Mouse (Mus musculus) limb, embryonic 11.5 days (tissue): ENCODE results near the gene Psmb8. TPM values are rescaled to one million over a fixed set of nuclear protein-coding genes. Genes with fewer than 3 reads are reported as not detected.
A peak's percentile ranks its signal among the peaks of the same experiment; 100 is the strongest.

Experiments
- ATAC-seq: fragments of 200-750 bp; cut with Nextera tagmentation; 2 replicates; pipeline ENCODE4 v1.8.0; 2017; ENCODE audit warnings: low read depth; ENCODE audit not compliant: insufficient number of reproducible peaks, low FRiP score, low TSS enrichment
- DNase-seq: peaks from one replicate; pipeline ENCODE4 v3.0.0-alpha.2; 2015; ENCODE audit warnings: low spot score
- H3K27ac ChIP-seq: fragments of 300-500 bp; sonication (generic); replicated peaks from 2 replicates; pipeline ENCODE4 v1.5.1; 2014; ENCODE audit warnings: low read depth, mild to moderate bottlenecking, low read length
- H3K27me3 ChIP-seq: fragments of 300-500 bp; sonication (generic); 2 replicates; pipeline ENCODE4 v1.6.1; 2014; ENCODE audit warnings: mild to moderate bottlenecking, low read length, mixed read lengths; ENCODE audit not compliant: control insufficient read depth, insufficient read depth
- H3K36me3 ChIP-seq: fragments of 300-500 bp; sonication (generic); 2 replicates; pipeline ENCODE4 v1.6.1; 2014; ENCODE audit warnings: mild to moderate bottlenecking, low read length, moderate library complexity, mixed read lengths; ENCODE audit not compliant: control insufficient read depth, insufficient read depth
- H3K4me1 ChIP-seq: fragments of 300-500 bp; sonication (generic); 2 replicates; pipeline ENCODE4 v1.6.1; 2014; ENCODE audit warnings: low read length, mixed read lengths; ENCODE audit not compliant: control insufficient read depth, insufficient read depth
- H3K4me2 ChIP-seq: fragments of 300-500 bp; sonication (generic); 2 replicates; pipeline ENCODE4 v1.6.1; 2014; ENCODE audit warnings: low read depth, mild to moderate bottlenecking, moderate library complexity; ENCODE audit not compliant: severe bottlenecking
- H3K4me3 ChIP-seq: fragments of 300-500 bp; sonication (generic); 2 replicates; pipeline ENCODE4 v1.5.1; 2014; ENCODE audit warnings: low read depth, low read length
- H3K9ac ChIP-seq: fragments of 300-500 bp; sonication (generic); 2 replicates; pipeline ENCODE4 v1.6.1; 2014; ENCODE audit warnings: mild to moderate bottlenecking, low read length
- H3K9me3 ChIP-seq: fragments of 300-500 bp; sonication (generic); 2 replicates; pipeline ENCODE4 v1.6.1; 2016; ENCODE audit warnings: low read length; ENCODE audit not compliant: control insufficient read depth
- WGBS: fragments of 180-500 bp; shearing (Covaris S2); extraction: QIAGEN DNeasy Blood & Tissue Kit; methylation state at CpG from one replicate; pipeline ENCODE4 v1.1.7; 2014; 5-methylcytosine and 5-hydroxymethylcytosine counted together
- polyA plus RNA-seq: library from polyadenylated mRNA; unstranded; fragments of >200 nt; fragmentation: Nextera tagmentation; extraction: Ambion mirVana; gene quantifications from 2 replicates; pipeline ENCODE4 v1.2.1, GENCODE M21; 2014

The Psmb8 gene
- polyA plus RNA-seq, 1 experiment from 2014 or later, result 1.7 TPM

DNA sequence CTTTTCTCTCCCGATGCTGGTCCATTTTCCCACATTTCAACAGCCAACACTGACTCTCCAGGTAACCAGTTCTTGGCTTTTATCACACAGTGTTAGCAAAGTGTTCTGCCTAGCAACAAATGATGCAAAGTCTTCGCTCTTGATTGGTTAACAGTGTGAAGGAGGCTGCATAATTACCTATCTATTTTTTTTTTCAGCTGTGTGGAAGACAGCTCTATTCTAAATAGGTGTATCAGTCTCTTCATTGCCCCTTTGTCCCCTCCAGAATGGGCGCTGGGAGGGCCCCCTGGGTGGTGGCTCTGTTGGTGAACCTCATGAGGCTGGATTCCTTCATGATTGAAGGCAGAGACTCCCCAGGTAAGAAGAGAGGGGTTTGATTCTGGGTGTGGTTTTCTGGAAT lies 41.2 kb downstream of the Psmb8 start, which contains the start of gene H2-Ob:
Gene H2-Ob, plus strand, starts transcription at position 198 of the 400 bp plus-strand sequence.
- no peak for ATAC-seq

DNA sequence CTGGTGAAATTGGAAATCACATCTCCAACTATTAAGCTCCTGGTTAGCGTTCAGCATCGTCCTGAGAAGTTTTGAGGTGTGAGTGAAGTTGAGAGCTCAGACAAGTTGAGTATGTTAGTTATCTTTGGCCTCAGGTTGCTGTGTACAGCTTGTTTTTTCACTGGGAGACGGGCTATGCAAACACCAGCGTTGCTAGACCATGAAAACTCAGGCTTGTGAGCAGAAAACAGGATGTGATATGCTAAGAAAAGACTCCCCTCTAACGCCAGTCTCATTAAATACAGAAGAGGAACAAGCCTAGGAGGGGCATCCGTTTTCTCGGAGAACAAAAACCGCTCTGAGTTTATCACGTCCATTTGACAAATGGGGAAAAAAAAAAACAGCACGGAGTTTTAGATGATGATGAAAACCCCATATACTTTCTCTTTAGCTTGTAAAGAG lies 42.1 kb downstream of the Psmb8 start:
- Histone ChIP-seq H3K4me2 (no peak overlapping the region), H3K4me1 (no peaks in the 10 kb centered on the region), H3K4me3 (no peak overlapping the region), H3K27ac (no peak overlapping the region), H3K36me3 (no peaks in the 10 kb centered on the region), H3K9me3 (no peaks in the 10 kb centered on the region), H3K27me3 (no peaks in the 10 kb centered on the region), H3K9ac (no peak overlapping the region)
- no peak for ATAC-seq
- WGBS, result 71% methylated on average over 10 of the region's 10 CpGs
- no peak for DNase-seq

More for the DNA sequence above, 41.2 kb downstream of the Psmb8 start, which contains the start of gene H2-Ob:
- Histone ChIP-seq H3K36me3 (no peaks in the 10 kb centered on the region), H3K9me3 (no peaks in the 10 kb centered on the region), H3K27me3 (no peaks in the 10 kb centered on the region), H3K27ac (no peak within 1 kb of the TSS), H3K9ac (no peak within 1 kb of the TSS), H3K4me2 (no peak within 1 kb of the TSS), H3K4me1 (no peaks in the 10 kb centered on the region), H3K4me3 (no peak within 1 kb of the TSS)
- no peak for DNase-seq
- WGBS, result 61% methylated on average over 3 of the region's 3 CpGs

GRCm38 (mm10) chr17:34240366-34240765 lies 42.8 kb downstream of the Psmb8 start:
- no peaks in the 10 kb centered on the region for H3K4me1 ChIP-seq
- WGBS, result 65% methylated on average over 3 of the region's 3 CpGs

DNA sequence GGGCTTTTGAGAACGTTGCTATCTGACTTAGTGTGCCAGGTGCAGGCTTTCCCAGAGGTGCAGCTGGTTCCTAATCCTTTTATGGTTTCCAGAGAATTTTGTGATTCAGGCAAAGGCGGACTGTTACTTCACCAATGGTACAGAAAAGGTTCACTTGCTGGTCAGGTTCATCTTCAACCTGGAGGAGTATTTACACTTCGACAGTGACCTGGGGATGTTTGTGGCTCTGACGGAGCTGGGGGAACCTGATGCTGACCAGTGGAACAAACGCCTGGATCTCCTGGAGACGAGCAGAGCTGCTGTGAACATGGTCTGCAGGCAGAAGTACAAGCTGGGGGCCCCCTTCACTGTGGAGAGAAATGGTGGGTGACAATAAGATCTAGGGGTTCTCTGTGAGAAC lies 43.4 kb downstream of the Psmb8 start:
- Histone ChIP-seq H3K9me3 (no peaks in the 10 kb centered on the region), H3K27ac (no peak overlapping the region), H3K4me1 (no peaks in the 10 kb centered on the region), H3K4me2 (no peak overlapping the region), H3K27me3 (no peaks in the 10 kb centered on the region), H3K4me3 (no peak overlapping the region), H3K9ac (no peak overlapping the region), H3K36me3 (no peaks in the 10 kb centered on the region)
- no peak for DNase-seq
- ATAC-seq, result no peak
- 75% methylated on average over 6 of the region's 6 CpGs for WGBS

More at GRCm38 (mm10) chr17:34240366-34240765, 42.8 kb downstream of the Psmb8 start:
- H3K36me3 ChIP-seq, result no peaks in the 10 kb centered on the region
- H3K9ac ChIP-seq, result no peak overlapping the region
- H3K9me3 ChIP-seq, result no peaks in the 10 kb centered on the region
- H3K4me3 ChIP-seq, result no peak overlapping the region
- no peak overlapping the region for H3K4me2 ChIP-seq
- no peaks in the 10 kb centered on the region for H3K27me3 ChIP-seq
- H3K27ac ChIP-seq, result no peak overlapping the region
- no peak for DNase-seq
- no peak for ATAC-seq

DNA sequence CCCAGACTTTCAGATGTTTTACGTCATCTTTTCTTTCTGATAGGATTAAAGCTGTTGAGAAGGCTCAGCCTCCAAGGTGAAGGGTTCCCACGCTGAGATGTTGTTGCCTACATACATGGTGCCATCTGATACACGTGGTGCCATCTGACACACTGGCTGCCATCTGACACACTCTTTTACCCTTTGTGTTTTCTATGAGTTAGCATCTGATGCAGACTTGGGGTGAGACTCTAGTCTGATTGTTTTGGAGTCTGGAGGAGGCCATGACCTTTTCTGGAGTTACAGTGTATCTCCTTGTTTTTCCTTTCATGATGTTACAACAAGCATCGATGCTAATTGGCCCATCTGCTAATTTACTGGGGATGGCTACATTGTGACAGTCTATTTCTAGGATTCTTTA lies 47.1 kb downstream of the Psmb8 start:
- WGBS, result 81% methylated on average over 4 of the region's 4 CpGs
- DNase-seq, result no peak
- no peak for ATAC-seq
- no peak overlapping the region for H3K9ac ChIP-seq
- H3K36me3 ChIP-seq, result no peaks in the 10 kb centered on the region
- no peaks in the 10 kb centered on the region for H3K9me3 ChIP-seq
- H3K27ac ChIP-seq, result no peak overlapping the region
- H3K4me3 ChIP-seq, result no peak overlapping the region
- H3K4me1 ChIP-seq, result no peaks in the 10 kb centered on the region
- H3K27me3 ChIP-seq, result no peaks in the 10 kb centered on the region
- H3K4me2 ChIP-seq, result no peak overlapping the region

DNA sequence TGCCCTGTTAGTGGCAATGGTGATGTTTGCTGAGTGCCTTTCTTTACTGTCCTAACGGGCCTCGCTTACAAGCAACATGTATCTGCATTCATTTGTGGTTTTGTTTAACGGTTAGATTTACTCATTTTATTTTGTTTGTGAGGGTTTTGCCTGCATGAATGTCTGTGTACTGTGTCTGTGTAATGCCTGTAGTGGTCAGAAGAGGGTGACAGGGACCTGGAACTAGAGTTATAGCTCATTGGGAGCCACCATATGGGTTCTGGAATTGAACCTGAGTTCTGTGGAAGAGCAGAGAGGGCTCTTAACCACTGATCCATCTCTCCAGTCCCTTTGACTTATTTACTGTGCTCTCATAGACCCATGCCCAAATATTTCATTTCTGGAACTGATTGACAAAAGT lies 49.5 kb downstream of the Psmb8 start:
- H3K27me3 ChIP-seq, result no peaks in the 10 kb centered on the region
- no peak overlapping the region for H3K4me2 ChIP-seq
- H3K9ac ChIP-seq, result no peak overlapping the region
- H3K4me3 ChIP-seq, result no peak overlapping the region
- WGBS, result 82% methylated on average over 3 of the region's 3 CpGs
- no peaks in the 10 kb centered on the region for H3K36me3 ChIP-seq
- H3K9me3 ChIP-seq, result no peaks in the 10 kb centered on the region
- ATAC-seq (no peak), DNase-seq (no peak)
- H3K4me1 ChIP-seq, result no peaks in the 10 kb centered on the region
- no peak overlapping the region for H3K27ac ChIP-seq

DNA sequence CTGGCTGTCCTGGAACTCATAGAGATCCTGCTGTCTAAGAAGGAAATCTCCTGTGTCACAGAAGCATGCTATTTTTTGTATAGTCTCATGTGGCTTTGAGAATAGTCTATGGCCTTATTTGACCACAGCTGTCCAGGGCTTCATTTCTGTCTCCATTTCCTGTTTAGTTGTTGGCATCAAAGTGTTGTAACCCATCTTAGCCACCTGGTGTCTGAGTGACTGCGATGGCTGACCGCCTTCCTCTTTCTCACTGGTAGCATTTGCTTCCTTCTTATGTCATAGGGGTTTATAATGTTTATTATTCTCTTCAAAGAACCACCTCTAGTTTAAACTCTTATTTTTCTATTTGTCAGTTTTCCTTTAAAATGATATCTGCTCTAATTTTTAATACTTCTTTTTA lies 51.2 kb downstream of the Psmb8 start:
- H3K27me3 ChIP-seq, result no peaks in the 10 kb centered on the region
- DNase-seq, result no peak
- 64% methylated on average over 2 of the region's 2 CpGs for WGBS
- no peak overlapping the region for H3K27ac ChIP-seq
- H3K4me1 ChIP-seq, result no peaks in the 10 kb centered on the region
- no peak overlapping the region for H3K4me2 ChIP-seq
- no peaks in the 10 kb centered on the region for H3K36me3 ChIP-seq
- no peak overlapping the region for H3K9ac ChIP-seq
- no peak for ATAC-seq
- H3K9me3 ChIP-seq, result no peaks in the 10 kb centered on the region
- no peak overlapping the region for H3K4me3 ChIP-seq

- Histone ChIP-seq H3K4me3 (no peak overlapping the region), H3K36me3 (no peaks in the 10 kb centered on the region), H3K27me3 (no peaks in the 10 kb centered on the region), H3K9ac (no peak overlapping the region), H3K4me1 (no peaks in the 10 kb centered on the region), H3K4me2 (no peak overlapping the region), H3K9me3 (no peaks in the 10 kb centered on the region), H3K27ac (no peak overlapping the region)
- ATAC-seq (no peak), DNase-seq (no peak)
- 52% methylated on average over 3 of the region's 3 CpGs for WGBS
These were observed 51.8 kb downstream of the Psmb8 start for GRCm38 (mm10) chr17:34249361-34249760.

GRCm38 (mm10) chr17:34249878-34250277 lies 52.4 kb downstream of the Psmb8 start:
- Histone ChIP-seq H3K4me3 (no peak overlapping the region), H3K9me3 (no peaks in the 10 kb centered on the region), H3K27ac (no peak overlapping the region), H3K36me3 (no peaks in the 10 kb centered on the region), H3K4me2 (no peak overlapping the region), H3K9ac (no peak overlapping the region), H3K27me3 (no peaks in the 10 kb centered on the region), H3K4me1 (no peaks in the 10 kb centered on the region)
- DNase-seq (peak; percentile 56), ATAC-seq (no peak)
- 17% methylated on average over 4 of the region's 4 CpGs for WGBS
